Mouse (Mus musculus): Measurements from ENCODE around the gene Lgals7. TPM values are rescaled to one million over a fixed set of nuclear protein-coding genes. Genes with fewer than 3 reads are reported as not detected.

Lgals7 gene
- polyA plus RNA-seq (2015; fragmentation: Illumina TruSeq; extraction: RNeasy Lipid Tissue Mini Kit (QIAGEN cat#74804); ENCODE audit: low read depth, low replicate concordance) = not detected

DNA sequence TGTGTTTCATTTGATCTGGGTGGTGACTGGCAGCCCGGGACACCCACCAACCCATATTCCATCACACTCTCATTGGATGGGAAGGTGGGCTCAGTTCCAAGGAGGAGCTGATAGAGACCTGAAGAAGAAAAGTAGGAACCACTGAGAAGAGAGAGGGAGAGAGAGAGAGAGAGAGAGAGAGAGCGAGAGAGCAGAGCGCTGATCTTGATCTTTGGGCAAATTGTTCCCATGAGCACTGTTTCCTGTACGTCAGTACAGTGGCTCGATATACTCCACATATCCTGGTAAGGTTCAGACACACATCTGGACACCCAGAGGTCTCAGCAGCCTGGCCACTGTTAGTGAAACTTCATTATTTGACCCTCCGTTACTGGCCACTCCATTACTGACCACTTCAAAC is at the start of gene Lgals7:
Lgals7 (plus strand) TSS at position 314 of the 400 bp plus-strand sequence.

DNA sequence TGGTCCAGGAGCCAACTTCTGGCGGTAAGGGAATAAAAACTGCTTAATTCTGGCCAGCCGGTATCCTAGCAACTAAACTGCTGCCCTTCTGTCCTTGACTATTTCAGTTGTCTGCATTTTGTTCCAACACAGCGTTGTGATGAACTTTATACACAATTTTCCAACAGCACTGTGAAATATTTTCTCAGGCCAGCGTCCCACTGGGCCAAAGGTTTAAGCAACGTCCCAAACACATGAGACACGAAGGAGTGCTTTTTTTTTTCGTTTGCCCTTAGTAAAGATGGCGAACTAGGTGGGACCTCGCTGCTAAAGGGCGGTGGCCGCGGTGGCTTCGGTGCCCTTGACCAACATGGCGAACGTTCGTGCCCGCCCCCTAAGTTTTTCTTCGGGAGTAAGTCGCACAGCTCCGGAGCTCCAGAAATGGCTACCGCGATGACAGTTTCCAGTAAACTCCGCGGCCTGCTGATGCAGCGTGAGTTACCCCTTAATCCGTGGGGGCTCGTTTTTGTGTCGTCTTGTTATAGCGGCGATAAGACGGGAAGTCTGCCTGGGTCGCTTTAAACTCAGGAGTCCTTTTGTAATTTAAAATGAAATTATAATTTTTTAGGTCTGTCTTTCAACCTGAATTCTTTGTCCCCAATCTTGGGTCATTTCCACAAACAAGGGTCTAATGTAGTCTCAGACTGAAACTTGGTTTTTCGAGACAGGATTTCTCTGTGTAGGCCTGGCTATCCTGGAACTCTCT is 38.5 kb upstream of the Lgals7 start, which contains the start of gene Ech1:
Ech1 (plus strand) TSS at position 277 of the 745 bp plus-strand sequence.

DNA sequence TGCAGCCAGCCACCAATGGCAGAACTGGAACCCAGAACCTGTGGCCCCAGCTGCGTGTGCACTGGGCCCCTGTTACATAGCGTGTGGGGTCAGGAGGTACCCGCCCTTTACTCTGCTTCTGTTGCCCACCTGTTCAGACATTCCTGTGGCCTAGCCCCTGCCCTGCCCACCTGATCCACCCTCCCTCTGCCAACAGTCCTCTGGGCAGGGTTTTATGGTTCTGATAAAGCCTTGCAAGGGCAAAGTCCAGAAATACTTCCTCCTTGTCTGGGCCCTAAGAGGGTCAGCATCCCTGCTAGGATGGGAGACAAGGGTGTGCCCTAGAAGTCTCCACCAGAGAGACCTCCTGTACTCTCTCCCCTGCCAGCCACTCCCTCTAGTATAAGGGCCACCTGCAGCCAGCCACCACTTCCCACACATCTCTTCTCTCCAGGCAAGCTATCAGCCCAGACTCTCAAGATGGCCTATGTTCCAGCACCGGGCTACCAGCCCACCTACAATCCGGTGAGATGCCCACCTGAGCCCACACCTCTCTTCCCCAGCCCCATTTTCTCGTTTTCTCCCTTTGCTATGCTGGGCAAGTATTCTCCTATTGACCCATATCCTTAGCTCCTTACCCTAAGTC is 29.8 kb upstream of the Lgals7 start, which contains the start of gene Lgals4:
Lgals4 (plus strand) TSS at position 132 of the 625 bp plus-strand sequence.

DNA sequence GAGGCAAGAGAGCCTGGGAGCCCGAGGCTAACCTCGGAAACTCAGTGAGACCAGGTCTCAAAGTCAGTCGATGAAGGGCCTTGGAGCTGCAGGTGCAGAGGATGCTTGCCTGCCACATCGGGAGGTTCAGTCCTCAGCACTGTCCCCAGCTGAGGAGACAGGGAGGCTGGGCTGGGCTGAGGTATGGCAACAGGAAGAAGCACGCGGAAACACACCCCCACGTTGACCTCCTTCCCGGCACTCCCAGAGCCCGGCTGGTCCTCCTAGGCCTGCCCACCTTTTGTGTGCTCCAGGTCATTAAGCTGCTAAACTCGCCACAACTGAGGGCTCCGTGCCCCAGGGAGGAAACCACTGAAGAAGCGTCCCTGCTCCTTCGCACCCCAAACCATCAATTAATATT is 17.5 kb downstream of the Lgals7 start, which contains the start of gene Capn12:
Capn12 (plus strand) TSS at position 224 of the 400 bp plus-strand sequence.

Other genes starting within 250 kb of the Lgals7 start
- 1.3 TPM for gene Acp7, start 232.5 kb upstream of the Lgals7 start, polyA plus RNA-seq (2015; fragmentation: Illumina TruSeq; extraction: RNeasy Lipid Tissue Mini Kit (QIAGEN cat#74804); ENCODE audit: low read depth, low replicate concordance)
- gene Fbxo27, start 171.0 kb upstream of the Lgals7 start, polyA plus RNA-seq (2015; fragmentation: Illumina TruSeq; extraction: RNeasy Lipid Tissue Mini Kit (QIAGEN cat#74804); ENCODE audit: low read depth, low replicate concordance) = 15.8 TPM
- gene Fbxo17, start 147.0 kb upstream of the Lgals7 start, polyA plus RNA-seq (2015; fragmentation: Illumina TruSeq; extraction: RNeasy Lipid Tissue Mini Kit (QIAGEN cat#74804); ENCODE audit: low read depth, low replicate concordance) = 3.3 TPM
- 126 TPM for gene Mrps12, start 122.0 kb upstream of the Lgals7 start, polyA plus RNA-seq (2015; fragmentation: Illumina TruSeq; extraction: RNeasy Lipid Tissue Mini Kit (QIAGEN cat#74804); ENCODE audit: low read depth, low replicate concordance)
- gene Sars2, start 121.9 kb upstream of the Lgals7 start, polyA plus RNA-seq (2015; fragmentation: Illumina TruSeq; extraction: RNeasy Lipid Tissue Mini Kit (QIAGEN cat#74804); ENCODE audit: low read depth, low replicate concordance) = 12.4 TPM
- gene Ccer2, start 107.7 kb upstream of the Lgals7 start, polyA plus RNA-seq (2015; fragmentation: Illumina TruSeq; extraction: RNeasy Lipid Tissue Mini Kit (QIAGEN cat#74804); ENCODE audit: low read depth, low replicate concordance) = 3.2 TPM
- 181 TPM for gene Sirt2, start 97.1 kb upstream of the Lgals7 start, polyA plus RNA-seq (2015; fragmentation: Illumina TruSeq; extraction: RNeasy Lipid Tissue Mini Kit (QIAGEN cat#74804); ENCODE audit: low read depth, low replicate concordance)
- 41.0 TPM for gene Nfkbib, start 96.3 kb upstream of the Lgals7 start, polyA plus RNA-seq (2015; fragmentation: Illumina TruSeq; extraction: RNeasy Lipid Tissue Mini Kit (QIAGEN cat#74804); ENCODE audit: low read depth, low replicate concordance)
- 2.9 TPM for gene Rinl, start 74.9 kb upstream of the Lgals7 start, polyA plus RNA-seq (2015; fragmentation: Illumina TruSeq; extraction: RNeasy Lipid Tissue Mini Kit (QIAGEN cat#74804); ENCODE audit: low read depth, low replicate concordance)
- 253 TPM for gene Hnrnpl, start 55.3 kb upstream of the Lgals7 start, polyA plus RNA-seq (2015; fragmentation: Illumina TruSeq; extraction: RNeasy Lipid Tissue Mini Kit (QIAGEN cat#74804); ENCODE audit: low read depth, low replicate concordance)
- 96.4 TPM for gene Ech1, start 38.6 kb upstream of the Lgals7 start, polyA plus RNA-seq (2015; fragmentation: Illumina TruSeq; extraction: RNeasy Lipid Tissue Mini Kit (QIAGEN cat#74804); ENCODE audit: low read depth, low replicate concordance)
- 5.1 TPM for gene Lgals4, start 30.0 kb upstream of the Lgals7 start, polyA plus RNA-seq (2015; fragmentation: Illumina TruSeq; extraction: RNeasy Lipid Tissue Mini Kit (QIAGEN cat#74804); ENCODE audit: low read depth, low replicate concordance)
- gene Capn12, start 17.6 kb downstream of the Lgals7 start, polyA plus RNA-seq (2015; fragmentation: Illumina TruSeq; extraction: RNeasy Lipid Tissue Mini Kit (QIAGEN cat#74804); ENCODE audit: low read depth, low replicate concordance) = 0.54 TPM
- 128 TPM for gene Actn4, start 98.5 kb downstream of the Lgals7 start, polyA plus RNA-seq (2015; fragmentation: Illumina TruSeq; extraction: RNeasy Lipid Tissue Mini Kit (QIAGEN cat#74804); ENCODE audit: low read depth, low replicate concordance)
- 330 TPM for gene Eif3k, start 118.0 kb downstream of the Lgals7 start, polyA plus RNA-seq (2015; fragmentation: Illumina TruSeq; extraction: RNeasy Lipid Tissue Mini Kit (QIAGEN cat#74804); ENCODE audit: low read depth, low replicate concordance)
- gene Map4k1, start 118.2 kb downstream of the Lgals7 start, polyA plus RNA-seq (2015; fragmentation: Illumina TruSeq; extraction: RNeasy Lipid Tissue Mini Kit (QIAGEN cat#74804); ENCODE audit: low read depth, low replicate concordance) = 1.8 TPM

Data from brain, adult 10 weeks (tissue).